Mouse (Mus musculus): ENCODE results near the gene Map3k7cl. TPM values are rescaled to one million over a fixed set of nuclear protein-coding genes. Genes with fewer than 3 reads are reported as not detected.

The Map3k7cl gene
- total RNA-seq, 2 experiments from 2014 or later: 1.9 to 2.1 TPM

DNA sequence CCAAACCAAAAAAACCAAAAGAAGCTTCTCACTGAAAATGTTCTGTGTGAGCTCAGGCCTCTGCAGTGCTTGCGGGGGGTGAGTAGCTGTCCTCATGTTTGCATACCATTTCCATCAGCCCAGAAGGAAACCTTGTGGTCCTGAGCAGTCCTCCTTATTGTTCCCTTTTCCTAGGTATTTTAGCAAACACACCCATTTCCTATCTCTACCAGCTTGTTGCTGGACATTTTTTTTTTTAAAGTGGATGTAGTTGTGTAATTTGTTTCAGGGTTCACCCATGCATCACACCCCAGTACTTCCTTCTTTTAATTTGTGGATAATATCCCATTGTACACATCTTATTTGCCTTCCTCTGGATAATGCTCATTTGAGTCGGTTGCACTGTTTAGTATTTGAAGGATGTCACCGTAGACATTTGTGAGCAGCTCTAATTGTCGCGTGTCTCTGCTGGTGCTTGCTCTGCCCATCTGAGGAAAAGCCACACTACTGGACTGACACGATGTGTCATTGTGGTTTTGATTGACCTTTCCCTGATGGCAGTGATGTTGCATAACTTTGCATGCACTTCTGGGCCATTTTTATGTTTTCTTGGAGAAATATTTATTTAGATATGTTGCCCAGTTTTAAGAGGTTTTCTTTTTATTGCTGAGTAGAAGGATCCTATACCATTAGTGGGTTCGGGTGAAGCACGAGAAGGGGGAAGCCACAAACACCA lies 32.6 kb downstream of the Map3k7cl start:
- DNase-seq: no peak
- intact Hi-C loops (cut with DNase I): no loop called here

DNA sequence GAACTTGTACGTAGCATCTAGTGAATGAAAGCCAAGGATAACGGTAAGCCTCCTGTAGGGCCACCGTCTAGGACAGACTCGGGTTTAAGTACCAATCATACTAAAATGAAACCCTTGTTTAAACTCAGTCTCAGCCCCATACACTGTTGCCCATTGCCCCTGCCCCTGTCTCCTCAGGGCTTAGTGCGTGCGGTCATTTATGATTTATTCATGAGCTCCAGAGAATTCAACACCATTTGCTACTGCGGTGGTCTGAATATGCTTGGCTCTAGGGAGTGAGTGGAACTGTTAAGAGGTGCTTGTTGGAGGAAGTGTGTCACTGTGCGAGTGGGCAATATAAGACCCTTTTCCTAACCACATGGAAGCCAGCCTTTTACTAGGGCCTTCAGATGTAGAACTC lies 34.7 kb downstream of the Map3k7cl start:
- no peak for DNase-seq
- intact Hi-C loops (cut with DNase I): no loop called here

DNA sequence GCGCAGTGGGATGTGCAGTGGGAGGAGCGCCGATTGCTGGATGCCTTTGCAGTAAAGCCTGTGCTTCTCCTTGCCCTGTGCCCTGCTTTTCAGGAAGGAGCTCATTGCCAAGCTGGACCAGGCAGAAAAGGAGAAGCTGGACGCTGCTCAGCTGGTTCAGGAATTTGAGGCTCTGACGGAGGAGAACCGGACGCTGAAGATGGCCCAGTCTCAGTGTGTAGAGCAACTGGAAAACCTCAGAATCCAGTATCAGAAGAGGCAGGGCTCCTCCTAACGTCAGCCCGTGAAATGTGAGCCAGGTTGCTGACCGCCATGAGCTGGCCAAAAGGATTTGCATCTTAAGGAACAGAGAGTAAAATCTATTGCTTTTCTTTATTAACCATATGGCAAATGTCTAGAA lies 41.0 kb downstream of the Map3k7cl start:
- no peak for DNase-seq

DNA sequence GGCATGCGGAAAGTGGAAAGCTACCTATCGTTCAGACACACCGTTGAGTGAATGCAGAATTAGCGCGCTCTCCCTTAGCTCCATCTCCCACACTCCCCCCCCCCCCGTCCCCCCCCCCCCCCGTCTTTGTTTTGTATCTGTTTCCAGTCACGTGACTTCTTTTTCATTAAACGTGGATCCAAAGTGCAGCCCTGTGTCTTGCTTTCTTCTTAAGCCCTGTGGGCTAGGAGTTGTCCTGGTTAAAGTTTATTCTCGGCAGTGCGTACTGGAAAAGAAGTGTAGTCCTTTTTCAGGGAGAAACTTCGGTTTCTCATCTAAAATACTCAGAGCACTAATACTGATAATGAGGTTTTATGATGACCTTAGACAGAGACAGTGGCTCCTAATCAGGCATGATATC lies 42.0 kb downstream of the Map3k7cl start:
- intact Hi-C loops (cut with DNase I): loop anchor here (5.0 kb wide), 1 partner anchor 88 kb away; no protein-coding TSS in a partner anchor
- DNase-seq: no peak

More for the DNA sequence above, 41.0 kb downstream of the Map3k7cl start:
- intact Hi-C loops (cut with DNase I): no loop called here

DNA sequence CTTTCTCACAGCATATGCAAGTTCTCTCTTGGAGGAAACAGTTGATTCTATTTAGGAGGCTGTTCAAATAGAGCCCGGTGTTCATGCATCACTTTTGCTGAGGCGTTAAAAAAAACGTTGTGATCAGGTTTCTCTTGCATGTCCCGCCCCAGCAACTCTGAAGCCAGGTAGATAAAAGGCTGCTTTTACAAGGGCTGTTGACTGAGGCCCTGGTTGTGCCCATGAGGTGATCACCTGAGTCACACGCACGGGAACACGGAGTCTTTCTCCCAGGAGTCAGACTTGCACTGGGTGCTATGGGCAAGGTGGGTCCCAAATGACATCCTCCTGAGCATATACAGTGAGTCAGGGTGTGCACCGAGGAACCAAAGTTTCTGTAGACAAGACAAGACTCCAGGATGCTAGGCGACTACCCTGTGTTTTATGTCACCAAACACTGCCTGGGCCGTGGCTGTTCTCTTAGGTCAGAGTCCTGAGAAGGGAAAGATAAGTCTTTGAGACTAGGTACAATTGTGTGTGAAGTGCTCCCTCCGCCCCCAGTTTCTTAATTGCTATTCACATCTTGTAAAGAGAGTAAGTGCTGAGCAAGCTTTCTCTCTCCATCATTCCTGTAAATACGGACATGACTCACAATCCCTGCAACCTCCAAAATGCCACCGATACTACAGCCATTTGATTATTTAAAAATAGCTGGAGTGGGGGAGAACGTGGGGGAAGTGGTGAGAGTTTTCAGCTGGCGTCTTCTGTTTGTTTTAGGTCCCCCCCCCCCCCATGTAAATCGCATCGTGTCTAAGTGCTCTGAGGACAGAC lies 49.8 kb downstream of the Map3k7cl start:
- no peak for DNase-seq
- intact Hi-C loops (cut with DNase I): no loop called here

DNA sequence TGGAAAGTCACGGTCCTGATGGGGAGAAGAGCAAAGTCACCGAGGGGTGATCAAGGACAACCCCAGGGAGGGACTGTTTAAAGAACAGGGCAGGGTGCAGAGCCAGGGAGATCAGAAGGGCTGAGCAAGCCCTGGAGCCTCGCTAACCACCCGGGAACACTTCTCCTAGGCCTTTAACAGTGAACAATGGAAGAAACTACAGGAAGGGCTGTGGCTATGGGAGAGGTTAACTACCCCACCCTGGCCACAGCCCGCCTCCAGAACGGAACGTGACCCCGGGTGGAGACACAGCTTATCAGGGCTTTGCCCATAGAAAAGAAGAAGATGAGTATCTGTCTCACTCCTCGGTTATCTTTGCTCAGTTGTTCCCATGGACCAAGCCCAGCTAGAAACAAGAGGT lies 50.9 kb downstream of the Map3k7cl start:
- no peak for DNase-seq
- intact Hi-C loops (cut with DNase I): no loop called here

DNA sequence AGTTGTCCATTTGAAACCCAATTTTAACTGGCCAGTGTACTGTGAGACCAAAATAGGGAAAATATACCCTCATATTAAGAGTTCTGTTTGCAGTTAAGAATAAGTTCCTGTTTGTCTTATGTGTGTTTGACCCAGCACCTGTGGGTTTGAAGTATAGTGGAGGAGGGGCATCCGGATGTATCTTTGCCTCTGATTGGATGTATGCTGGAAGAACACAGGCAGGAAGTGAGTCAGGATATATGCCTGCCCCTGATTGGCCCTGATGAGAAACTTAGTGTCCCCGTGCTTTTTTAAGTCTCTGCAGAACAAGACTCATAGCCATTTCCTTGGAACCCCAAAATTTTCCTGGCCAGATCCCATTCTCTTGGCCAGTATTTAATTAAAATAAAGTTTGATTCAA lies 51.8 kb downstream of the Map3k7cl start:
- DNase-seq: no peak
- intact Hi-C loops (cut with DNase I): no loop called here

DNA sequence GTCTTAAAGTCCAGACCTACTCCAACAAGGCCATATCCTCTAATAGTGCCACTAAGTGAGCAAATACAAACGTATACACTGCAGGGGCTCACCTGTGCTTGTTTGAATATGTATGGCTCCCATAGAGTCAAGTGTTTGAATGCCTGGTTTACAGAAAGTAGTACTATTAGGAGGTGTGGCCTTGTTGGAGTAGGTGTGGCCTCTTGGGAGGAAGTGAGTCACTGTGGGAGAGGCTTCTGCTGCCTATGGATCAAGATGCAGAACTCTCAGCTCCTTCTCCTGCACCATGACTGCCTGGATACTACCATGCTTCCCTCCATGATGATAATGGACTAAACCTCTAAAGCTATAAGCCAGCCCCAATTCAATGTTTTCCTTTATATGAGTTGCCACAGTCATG lies 54.3 kb downstream of the Map3k7cl start:
- no peak for DNase-seq
- intact Hi-C loops (cut with DNase I): no loop called here

DNA sequence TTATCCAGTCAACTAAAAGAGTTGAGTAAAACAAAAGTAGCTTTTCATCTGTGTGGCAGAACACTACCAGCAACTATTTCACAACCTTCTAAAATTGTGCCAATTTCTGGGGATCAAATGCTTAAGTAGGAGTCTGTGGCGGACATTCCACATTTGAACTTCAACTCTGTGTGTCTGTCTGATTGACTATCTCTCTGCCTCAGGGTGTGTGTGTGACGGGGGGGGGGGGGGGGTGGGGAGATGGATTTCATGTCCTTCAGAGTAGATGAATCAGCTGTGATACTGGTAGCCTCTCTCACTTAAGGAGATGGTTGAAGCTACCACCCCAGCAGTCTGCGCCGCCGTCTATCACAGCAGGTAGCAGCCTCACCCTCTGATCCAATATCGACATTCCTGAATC lies 54.8 kb downstream of the Map3k7cl start:
- intact Hi-C loops (cut with DNase I): no loop called here
- DNase-seq: no peak

DNA sequence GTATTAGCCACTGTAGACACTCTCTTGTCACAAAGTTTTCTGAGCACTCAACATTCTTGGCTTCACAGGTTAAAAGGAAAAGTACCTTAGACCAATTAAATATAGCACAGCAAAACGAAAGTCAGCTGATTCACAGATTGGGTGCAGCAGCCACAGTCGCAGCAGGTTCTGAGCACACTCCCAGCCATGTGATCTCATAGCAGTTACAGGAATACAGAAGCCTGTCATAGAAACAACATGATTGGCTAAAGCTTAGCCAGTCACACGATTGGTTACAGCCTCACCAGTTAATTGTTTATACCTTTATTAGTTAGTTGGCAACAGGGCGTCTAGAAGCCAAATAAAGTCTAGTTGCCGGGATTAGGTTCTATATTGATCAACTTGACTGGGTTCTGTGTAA lies 57.0 kb downstream of the Map3k7cl start:
- no peak for DNase-seq
- intact Hi-C loops (cut with DNase I): no loop called here

DNA sequence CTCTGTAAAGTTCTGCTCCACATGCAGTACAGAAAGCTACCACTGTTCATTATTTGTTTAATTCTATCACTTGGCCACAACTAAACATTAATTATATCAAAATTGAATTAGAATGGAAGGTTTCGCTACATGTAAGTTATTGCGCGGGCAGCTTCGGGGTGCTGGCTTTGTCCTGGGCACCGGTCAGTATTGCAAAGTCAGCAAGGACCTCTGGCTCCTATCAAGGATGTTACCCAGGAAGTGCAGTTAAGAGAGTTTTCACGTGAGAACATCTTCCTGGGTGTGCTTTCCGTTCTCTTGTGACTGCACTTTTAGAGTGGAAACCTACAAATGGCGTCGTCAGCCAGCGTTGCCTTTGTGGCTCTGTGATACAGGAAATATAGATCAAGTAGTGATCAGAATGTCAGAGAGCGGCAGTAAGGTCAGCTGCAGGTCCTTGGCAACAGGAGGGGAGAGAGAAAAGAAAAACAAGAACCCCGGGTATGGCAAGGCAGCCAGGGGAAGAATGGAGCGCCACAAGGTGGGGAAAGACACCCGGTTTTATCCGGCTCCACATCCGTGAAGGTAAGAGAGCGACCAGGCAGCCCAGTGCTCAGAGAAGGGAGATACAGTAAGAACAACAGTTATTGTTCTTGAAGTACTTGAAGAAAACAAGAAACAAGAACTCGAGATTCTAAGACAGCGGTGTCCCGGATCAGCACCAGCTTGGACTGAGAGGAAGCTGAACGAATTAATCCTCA lies 57.6 kb downstream of the Map3k7cl start:
- no peak for DNase-seq
- intact Hi-C loops (cut with DNase I): no loop called here

DNA sequence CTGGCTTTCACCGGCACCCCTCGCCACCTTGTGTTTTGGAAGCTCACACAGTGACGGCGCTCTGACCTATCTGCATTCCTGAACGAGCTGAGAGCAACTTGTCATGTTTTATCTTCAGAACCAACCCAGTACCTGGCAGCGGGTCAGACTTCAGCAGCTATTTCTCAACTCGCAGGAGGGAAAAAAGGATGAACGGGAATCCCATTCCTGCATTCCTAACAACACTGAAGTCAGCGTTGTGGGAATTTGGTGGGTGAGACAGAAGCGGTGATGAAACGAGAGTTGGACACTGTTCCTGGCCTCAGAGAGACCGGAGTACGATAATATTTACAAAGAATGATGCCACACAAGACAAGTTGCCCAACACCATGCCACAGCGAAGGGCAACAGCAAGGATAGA lies 58.3 kb downstream of the Map3k7cl start:
- intact Hi-C loops (cut with DNase I): no loop called here
- DNase-seq: peak in 1 of 2 experiments; percentile 26

DNA sequence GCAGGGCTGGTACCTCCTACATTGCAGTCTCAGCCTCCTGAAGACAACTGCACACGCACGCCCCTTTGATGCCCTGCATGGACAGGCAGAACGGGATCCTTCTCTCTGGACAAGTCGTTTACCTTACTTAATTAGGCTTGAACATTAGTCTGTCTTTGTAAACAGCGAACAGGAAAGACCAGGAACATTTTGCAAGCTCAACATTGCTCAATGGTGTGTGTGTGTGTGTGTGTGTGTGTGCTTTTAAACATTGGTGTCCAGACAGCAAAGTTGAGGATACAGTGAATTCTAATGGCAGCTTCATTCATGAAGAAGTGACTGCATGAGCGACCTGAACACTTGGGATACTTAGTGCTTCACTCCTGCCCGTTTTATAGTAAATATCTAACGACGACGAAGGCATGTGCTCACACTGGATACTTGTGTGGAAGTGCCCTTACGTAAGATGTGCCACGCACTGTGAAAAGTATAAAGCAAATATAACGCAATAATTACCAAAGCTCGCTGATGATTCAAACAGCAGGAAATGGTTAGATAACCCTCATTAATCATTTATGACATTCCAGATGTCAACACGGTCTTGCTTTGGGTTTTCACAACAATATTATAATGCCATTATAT lies 59.2 kb downstream of the Map3k7cl start:
- intact Hi-C loops (cut with DNase I): no loop called here
- DNase-seq: no peak

DNA sequence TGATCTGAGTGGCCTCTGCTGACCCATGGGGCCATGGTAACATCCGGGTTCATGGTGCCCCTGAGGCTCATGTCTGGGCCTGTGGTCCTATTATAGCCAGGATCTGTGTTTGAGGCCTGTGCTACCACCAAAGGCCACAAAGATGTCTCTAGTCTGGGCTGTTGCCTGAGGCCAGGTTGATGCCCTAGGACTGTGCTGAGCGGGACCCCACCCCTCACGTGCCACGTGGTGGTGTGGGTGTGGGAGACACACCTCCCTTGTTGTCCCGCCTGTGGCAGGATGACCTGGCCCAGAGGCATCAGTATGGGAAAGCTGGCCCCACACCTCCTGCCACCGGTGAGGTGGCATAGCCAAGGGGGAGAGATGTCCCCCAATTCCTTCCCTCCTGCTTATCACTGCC lies 64.2 kb downstream of the Map3k7cl start:
- no peak for DNase-seq
- intact Hi-C loops (cut with DNase I): no loop called here

DNA sequence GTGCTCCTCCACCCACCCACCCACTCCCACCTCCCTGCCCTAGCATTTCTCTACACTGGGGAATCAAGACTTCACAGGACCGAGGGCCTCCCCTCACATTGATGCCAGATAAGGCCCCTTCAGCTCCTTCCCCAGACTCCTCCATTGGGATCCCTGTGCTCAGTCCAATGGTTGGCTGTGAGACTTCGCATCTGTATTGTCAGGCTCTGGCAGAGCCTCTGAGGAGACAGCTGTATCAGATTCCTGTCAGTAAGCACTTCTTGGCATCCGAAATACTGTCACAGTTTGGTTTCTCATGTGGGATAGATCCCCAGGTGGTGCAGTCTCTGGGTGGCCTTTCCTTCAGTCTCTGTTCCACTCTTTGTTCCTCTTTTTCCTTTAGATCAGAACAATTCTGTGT lies 68.1 kb downstream of the Map3k7cl start:
- no peak for DNase-seq
- intact Hi-C loops (cut with DNase I): no loop called here

DNA sequence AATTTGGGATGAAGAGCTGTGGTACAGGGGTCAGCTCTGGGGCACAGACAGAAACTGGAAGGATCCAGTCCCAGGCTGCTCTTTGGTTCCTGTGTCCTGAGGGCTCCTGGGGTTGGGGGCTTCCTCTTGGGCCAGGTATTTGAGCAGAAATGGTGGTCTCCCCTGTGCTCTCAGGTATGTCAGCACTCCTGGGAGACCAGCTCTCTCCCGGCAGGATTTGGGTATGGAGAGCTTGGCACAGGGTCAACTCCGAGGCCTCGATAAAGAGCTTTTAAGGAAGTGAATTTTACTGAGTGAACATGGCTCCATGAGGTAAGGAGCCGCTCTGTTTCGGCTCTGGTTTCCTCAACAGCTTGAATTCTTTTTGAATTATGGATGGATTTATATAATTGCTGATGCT lies 70.8 kb downstream of the Map3k7cl start:
- no peak for DNase-seq

DNA sequence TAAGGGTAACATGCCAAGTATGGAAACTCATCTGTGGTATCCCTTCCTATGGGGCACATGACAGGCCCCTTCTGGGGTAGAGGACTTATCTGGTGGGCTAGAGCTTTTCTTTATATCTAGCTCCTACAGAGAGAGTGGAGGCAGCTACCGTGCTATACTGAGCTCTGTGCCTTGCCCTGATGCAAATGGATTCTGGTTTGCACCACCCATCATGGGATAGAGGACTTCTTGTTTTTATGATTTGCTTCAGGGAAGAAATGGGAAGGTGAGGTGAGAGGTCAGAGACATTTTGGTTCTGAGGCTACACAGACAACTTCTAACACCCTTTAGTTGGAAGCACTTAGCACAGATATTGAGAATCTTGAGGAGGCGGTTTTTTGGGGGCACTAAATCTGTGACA lies 71.8 kb downstream of the Map3k7cl start:
- intact Hi-C loops (cut with DNase I): no loop called here
- DNase-seq: no peak

More for the DNA sequence above, 70.8 kb downstream of the Map3k7cl start:
- intact Hi-C loops (cut with DNase I): no loop called here

DNA sequence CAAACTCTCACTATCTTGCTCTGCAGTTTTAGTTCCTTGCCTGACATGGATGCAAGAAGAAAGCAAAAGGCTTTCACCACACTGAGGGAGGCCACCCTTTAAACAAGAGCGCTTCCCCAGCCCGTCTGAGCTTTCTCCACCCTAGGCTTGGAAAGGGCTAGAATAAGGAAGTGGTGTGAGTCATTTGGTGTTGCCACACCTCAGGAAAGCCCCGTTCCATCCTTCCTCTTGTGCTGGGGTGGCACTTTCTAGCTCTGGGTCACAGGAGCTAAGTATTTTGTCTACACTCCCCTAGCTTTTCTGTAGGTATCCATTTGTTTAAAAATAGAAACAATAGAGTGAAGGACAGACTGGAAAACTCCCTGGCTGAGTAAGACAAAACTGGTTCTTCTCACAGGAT lies 72.2 kb downstream of the Map3k7cl start:
- intact Hi-C loops (cut with DNase I): no loop called here
- peak; percentile 29 to 39 for DNase-seq

DNA sequence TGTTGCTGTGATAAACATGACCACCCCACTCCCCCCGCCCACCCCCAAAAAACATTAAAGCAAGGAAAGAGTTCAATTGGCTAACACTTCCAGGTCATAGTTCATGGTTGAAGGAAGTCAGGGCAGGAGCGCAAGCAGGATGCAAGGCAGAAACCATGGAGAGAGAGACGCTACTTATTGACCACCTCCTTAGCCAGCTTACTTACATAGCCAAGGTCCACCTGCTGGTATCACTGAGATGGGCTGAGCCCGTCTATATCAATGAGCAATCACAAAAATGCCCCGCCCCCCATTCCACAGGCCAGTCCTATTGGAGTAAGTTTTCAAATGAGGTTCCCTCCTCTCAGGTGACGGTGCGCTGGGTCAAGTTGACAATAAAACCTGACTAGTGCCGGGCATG lies 72.7 kb downstream of the Map3k7cl start:
- no peak for DNase-seq
- intact Hi-C loops (cut with DNase I): no loop called here

DNA sequence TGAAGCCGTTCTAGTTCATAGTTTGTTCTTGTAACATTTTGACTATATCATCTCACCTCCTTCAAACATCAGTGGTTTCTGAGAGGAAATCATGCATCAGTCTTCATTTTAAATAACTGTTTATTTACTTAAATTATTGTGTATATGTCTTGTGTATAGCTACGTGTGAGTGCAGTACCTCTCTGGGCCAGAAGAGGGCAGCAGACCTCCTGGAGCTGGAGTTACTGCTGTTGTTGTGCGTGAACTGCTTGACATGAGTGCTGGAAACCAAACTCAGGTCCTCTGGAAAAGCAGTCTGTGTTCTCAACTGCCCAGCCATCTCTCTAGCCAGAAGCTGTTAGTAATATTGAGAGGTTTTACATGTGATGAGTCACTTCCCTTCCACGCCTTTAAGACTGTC lies 73.6 kb downstream of the Map3k7cl start:
- DNase-seq: no peak
- intact Hi-C loops (cut with DNase I): no loop called here

DNA sequence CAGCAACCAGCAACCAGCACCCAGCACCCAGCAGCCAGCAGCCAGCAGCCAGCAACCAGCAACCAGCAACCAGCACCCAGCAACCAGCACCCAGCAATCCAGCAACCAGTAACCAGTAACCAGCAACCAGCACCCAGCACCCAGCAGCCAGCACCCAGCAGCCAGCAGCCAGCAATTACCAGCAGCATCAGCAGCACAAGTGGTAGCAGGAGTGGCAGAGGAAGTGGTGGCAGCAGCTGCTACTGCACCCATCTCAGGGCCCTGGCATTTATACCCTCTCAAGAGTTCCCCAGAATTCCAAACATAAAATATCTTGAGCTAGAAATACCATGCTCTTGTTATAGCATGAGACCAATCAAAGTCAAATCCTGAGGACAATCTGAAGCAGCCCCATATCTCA lies 81.6 kb downstream of the Map3k7cl start:
- DNase-seq: no peak
- intact Hi-C loops (cut with DNase I): no loop called here
